Mouse (Mus musculus) lung, adult 18-20 months (tissue): Measurements from ENCODE around the gene 5730522E02Rik.

Experiments
- DNase-seq, 2 experiments: peaks; one replicate each; pipeline ENCODE4 v3.0.0; 2022; ENCODE audit warnings: mixed read lengths in 2 of 2

5730522E02Rik gene

DNA sequence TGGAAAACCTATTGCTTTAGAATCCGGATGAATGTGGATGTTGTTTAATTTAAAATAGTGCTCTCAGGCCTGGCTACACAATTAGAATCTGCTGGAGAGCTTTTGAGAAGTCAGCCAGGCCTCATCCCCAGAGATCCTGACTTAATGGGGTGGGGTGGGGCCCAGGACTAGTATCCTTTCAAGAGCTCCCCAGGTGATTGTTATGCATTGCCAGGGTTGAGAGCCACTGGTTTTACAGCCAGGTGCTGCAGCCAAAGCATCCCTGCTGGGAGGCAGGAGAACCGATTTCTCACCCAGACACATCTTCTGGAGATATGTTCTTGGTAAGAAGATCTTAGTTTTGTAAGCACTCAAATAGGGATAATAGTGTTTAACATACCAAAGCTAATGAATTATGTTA is 216.4 kb downstream of the 5730522E02Rik start:
- no peak for DNase-seq

GRCm38 (mm10) chr11:25992216-25992615 is 218.3 kb downstream of the 5730522E02Rik start:
- no peak for DNase-seq

DNA sequence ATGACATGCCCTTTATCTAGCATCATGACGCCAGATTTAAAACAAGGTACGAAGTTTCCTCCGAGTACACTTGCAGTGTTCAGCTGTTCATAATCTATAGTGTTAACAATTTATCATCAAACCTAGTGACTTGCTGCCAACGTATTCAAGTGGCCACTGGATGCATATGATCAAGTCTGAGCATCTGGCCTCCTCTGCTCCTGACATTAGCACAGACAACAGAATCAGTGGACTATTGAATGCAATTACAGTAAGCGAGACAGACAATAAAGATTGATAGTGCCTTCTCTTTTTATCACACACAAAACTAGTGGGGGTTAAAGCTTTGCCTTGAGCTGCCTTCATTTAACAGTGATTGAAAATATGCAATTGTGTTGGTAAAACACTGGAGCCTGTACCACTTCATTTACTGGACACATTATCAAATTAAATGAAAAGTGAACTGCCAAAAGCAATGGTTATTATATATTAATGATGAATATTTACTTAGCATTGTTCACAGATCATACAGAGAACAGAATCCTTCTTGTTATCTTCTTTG is 231.8 kb downstream of the 5730522E02Rik start:
- DNase-seq = no peak

- no peak for DNase-seq
Observed at GRCm38 (mm10) chr11:25941504-25941903, 269.1 kb downstream of the 5730522E02Rik start.

DNA sequence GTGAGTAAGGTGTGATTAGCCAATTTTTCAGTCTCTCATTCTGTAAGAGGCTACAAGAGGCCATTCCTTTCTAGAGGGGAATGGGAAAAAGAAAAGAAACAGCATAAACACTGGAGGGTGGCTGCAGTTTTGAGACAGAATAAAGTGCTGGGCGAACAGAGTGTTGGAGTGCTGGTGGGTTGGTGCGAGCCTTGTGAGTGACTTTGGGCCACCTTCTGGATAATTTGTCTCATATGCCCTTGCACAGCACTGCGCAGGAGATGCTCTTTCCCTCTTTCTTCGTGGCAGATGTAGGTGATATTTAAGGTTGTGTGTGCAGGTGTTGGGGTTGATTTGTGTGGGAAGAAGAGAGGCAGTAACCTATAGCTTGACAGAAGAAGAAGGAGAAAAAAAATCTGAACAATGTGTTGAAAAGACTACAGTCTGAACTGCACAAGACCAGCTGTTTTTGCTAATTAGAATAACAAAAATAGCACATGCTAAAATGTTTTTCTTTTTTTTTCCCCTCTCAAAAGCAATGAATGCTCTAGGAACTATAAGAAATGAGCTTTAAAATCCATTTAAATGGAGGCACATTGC is 269.8 kb downstream of the 5730522E02Rik start:
- DNase-seq = no peak

- DNase-seq = no peak
Observed at GRCm38 (mm10) chr11:25926267-25926666, 284.3 kb downstream of the 5730522E02Rik start.

- no peak for DNase-seq
Observed at GRCm38 (mm10) chr11:25902321-25902720, 308.2 kb downstream of the 5730522E02Rik start.

DNA sequence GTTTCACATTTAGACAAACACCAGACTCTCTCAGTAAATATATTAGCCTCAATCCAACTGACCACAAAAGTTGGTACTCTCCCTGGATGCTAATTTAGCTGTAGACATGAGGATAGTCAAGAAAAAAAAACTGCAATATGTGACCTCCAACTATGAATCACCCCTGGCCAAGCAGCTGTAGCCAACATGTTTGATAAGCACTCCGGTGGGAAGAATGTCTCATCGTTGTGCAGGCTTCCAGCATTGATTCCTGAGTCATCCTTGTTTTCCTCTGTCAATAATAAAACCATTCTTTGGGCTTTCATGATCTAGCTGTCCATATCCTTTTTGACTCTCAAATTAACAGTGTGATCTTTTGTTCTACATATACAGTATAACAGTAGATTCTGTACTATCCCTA is 308.9 kb downstream of the 5730522E02Rik start:
- no peak for DNase-seq

- no peak for DNase-seq
Observed at GRCm38 (mm10) chr11:25893906-25894305, 316.7 kb downstream of the 5730522E02Rik start.

DNA sequence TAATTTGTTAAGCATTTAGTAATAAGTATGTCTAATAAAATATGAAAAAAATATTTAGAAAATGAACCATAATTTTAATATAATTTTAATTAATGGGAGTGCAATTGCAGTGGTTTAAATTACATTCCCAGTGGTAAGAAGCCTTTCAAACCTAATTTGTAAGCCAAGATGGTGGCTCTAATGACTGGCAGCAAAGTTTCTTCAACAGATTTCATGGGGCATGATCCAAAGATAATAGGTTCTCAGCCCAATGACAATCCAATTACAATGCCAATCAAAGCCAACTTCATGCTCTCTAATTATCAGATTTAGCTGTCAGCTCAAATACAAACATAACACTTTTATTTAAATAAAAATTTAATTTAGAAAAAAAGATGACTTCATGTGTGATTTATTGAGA is 337.6 kb downstream of the 5730522E02Rik start:
- no peak for DNase-seq

DNA sequence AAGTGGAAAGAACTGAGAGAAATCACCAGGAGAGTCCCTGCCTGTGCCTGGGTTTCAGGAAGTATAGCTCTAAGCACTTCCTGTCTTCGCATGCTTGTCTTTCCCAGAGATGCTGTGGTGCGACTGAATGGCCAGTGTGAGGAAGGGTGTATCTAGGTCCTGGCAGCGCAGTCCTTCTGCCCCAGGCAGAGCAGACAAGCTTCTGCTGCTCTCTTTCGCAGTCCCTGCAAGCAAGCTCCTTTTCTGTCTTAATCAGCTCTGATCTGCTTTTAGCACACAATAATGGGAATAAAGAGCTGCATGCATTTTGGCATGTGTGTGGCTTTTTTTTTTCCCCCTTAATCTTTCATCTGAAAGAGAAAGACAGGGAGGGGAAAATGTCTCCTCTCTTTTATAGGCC is 338.2 kb downstream of the 5730522E02Rik start:
- DNase-seq = no peak

DNA sequence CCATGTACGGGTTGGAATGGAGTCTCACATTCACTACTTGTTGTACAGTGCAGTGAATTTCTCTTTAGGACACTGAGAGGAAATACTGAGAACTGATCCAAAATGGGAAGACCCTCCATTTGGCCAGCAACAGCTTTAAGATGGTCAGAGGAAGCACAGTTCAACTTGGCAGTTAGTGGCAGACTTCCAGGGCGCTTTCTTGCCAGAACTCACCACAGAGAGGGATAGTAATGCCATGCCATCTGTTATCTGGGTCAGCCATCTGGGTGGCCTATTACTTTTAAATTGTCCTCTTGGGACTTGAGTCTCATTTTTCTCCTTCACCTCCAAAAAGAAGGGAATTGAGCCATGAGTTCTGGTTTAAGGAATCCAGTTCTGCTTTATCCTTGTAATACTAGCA is 344.3 kb downstream of the 5730522E02Rik start:
- DNase-seq = no peak

DNA sequence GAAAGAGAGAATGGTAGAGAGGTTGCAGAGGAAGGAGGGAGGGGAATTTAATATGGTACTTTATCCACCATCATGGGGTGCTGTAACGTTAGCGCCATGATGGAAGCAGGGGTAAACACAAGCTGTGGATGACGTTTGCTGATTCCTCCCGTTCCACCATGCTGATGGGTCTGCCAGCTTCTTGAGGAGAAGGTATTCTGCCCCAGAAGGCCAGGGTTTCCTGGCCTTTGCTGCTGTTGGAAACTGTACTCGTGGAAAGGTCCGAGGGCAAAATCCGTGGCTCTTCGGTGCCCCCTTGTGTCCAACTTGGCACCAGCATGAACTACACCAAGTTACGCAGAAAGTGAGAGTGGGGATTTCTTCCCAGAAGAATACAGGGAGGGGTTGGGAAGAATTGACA is 347.9 kb downstream of the 5730522E02Rik start:
- peak; percentile 4 to 5 for DNase-seq

- DNase-seq = no peak
Observed at GRCm38 (mm10) chr11:25856629-25857568, 353.7 kb downstream of the 5730522E02Rik start.

GRCm38 (mm10) chr11:25855794-25856193 is 354.8 kb downstream of the 5730522E02Rik start:
- DNase-seq = no peak

- no peak for DNase-seq
Observed at GRCm38 (mm10) chr11:25854216-25854615, 356.3 kb downstream of the 5730522E02Rik start.

DNA sequence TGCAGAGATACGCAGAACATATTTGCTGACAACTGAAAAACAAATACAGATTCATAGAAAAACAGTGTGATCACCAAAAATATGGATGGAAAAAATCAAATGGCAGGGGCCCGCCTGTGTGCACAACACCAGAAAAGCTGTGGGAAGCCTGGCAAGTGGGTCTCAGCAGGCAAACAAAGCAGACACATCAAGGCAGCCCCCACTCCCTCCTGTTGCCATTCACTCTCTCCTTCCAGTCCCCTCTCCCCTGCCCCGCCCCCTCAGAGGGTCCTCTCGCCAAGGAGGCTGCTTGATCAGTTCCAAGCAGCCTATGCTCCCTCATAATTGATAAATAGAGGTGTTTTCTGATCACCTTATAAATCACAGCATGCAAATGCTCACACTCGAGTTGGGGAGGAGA is 357.5 kb downstream of the 5730522E02Rik start:
- no peak for DNase-seq

DNA sequence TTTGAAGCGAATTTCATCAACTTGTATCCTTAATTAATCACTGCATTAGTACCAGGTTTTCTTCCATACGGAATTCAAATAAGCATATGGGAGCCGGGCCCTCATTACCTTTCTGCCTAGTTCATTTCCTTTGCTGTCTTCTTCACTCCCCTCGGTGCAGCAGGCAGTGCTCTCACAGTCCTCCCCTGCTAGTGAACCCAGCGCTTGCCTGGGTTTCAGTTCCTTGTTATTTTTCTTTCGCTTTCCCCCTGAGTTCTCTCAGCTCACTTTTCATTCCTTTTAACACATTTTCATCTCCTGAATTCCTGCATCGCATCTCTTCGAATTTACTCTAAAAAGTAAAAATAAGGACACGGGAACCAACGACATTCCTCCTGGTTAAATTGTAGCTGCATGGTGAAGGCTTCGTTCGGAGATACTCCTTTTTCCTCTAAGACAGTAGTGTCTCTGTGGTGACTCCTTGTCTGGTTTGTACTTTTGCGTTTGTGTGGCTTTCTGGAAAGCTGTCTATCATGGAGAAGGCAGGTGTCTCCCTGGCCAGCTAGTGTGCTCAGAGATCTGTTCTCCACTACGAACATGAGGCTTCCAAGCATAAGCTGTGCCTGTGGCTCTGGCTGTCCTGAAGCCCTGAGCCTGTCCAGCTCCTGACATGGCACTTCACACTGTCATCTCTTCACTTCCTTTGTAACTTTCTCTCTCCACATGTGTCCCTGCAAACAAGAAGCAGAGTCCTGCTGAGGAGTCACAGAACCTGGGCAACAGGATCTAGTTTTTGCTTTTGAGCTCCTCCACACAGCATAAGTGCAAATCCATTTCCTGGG is 361.5 kb downstream of the 5730522E02Rik start:
- DNase-seq = no peak

GRCm38 (mm10) chr11:25838451-25838850 is 372.1 kb downstream of the 5730522E02Rik start:
- no peak for DNase-seq

DNA sequence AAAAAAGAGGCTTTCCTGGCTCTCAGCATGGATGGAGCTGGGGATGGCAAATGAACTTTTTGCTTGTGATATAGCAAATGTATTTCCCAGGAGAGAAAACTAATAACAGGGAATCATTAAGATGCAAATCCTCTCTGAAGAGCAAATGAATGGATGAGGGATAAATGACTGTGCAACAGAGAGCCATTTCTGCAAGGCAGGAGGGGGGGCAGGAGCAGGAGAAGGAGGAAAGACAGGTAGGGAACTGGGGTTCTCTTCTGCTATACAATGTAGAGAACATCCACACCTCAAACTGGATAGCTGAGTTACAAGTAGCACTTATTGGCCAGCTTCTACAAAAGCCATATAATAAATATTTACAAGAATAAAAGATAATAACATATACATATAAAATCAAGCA is 390.8 kb downstream of the 5730522E02Rik start:
- no peak for DNase-seq

DNA sequence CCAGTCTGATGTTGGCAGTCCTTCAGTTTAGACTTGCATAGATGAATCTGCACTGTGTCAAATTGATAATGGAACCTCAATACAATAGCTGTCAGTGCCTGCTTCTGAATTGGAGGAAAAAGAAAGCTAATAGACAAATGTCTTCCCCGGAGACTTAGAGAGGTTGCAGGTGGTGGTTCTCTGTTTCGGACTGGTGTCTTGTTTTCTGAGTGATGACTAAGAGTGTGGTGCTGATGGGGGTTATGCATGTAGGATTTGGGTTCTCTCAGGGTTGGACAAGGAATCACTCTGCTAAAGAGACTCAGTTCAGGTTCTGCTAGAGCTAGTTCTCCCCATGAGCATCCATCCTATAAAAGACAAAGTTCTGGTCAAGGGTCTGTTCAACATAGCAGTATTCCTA is 397.1 kb downstream of the 5730522E02Rik start:
- no peak for DNase-seq

DNA sequence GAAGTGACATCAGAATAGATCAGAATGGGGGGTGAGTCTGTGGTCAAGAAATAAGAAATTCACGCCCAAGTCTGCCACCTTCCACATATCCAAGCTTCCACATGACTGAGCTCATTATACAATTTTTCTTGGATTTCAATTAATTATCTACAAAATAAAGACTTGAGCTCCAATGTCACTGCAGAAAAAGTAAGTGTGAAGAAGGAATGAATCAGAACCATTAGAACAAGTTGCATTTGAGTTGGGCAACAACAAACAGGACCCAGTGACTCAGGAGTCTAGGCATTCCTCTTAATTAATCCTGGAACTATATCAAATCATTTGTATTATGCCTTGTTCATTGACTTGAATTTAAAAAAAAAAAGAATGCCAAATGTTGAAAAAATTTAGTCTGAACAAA is 422.9 kb downstream of the 5730522E02Rik start:
- no peak for DNase-seq

DNA sequence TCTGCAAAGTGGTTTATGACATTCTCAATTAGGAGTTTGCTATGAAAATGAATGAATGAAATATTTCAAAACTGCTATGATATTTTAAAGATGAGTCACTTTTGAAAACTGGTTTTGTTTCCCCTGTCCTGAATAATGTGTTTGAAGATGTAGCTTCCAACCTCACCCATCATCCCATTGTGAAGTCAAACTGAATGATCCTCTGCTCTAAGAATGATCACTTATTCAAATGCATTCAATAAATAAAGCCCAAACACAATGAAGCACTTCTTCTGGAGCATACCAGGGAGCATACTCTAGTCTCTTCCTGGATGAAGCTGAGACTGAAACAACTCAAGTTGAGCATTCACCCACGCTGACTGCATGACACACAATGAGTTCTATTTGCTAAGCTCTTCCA is 438.3 kb downstream of the 5730522E02Rik start:
- DNase-seq = no peak
